Mouse (Mus musculus) retina, embryonic 14.5 days (tissue): ENCODE measurements at regions not wholly inside any gene's neighbourhood (a gene's known extent, or its start where the extent isn't known, plus 50 kb on each side); places are given as distances from the start of the nearest gene placed in this dataset.
A peak's percentile ranks its signal among the peaks of the same experiment; 100 is the strongest.

ENCODE experiments used
- DNase-seq: peaks from one replicate; pipeline ENCODE4 v3.0.0-alpha.2; 2015; ENCODE audit warnings: low spot score

- no peak for DNase-seq
Observed at GRCm38 (mm10) chr16:77399846-77400275, 202.0 kb downstream of the Gm11146 start.

DNA sequence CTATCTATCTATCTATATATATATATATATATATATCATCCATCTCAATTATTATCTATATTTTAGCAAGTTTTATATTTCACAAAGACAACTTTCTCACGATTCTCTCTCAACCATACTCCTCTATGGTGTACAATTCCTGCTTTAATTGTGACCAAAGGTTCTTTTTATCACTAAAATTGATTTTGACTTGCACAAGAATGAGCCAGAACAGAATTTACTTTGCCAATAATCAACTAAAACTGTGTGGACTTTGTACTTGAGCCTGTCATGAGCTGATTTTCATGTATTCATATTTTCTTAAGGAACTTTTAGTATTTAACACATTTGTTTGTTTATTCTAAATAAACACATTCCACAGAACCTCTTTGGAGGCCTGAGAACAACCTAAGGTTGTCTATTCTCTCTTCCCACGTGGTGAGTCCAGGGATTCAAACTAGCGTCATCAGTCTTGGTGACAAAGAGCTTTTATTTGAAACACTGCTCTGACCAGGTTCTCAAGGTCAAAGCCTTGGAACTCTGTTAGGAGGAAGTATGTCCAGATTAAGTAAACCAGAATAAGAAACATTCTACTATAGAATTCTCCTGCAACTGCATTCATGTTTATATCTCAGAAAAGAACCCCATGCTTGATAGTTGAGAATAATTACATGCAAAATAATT, 207.7 kb downstream of the Gm11146 start:
- no peak for DNase-seq

DNA sequence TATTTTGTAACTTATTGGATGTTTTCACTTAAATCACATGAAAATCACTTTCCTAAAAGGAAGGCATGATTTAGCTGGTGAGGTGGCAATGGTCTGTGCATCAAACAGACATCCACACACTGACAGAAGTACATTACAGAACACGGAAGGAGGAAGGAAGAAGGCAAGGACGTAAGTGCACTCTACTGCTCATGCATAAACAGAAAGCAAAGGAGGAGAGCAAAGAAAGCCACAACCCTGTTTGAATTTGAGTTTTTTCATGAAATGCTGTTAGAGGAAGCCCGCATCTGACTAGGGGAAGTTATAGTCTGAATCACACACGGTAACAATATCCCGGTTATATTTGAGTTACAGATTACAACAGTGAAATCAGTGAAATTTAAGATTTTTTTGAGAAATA, 208.4 kb downstream of the Gm11146 start:
- DNase-seq: no peak

GRCm38 (mm10) chr16:77392205-77392604, 209.7 kb downstream of the Gm11146 start:
- no peak for DNase-seq

DNA sequence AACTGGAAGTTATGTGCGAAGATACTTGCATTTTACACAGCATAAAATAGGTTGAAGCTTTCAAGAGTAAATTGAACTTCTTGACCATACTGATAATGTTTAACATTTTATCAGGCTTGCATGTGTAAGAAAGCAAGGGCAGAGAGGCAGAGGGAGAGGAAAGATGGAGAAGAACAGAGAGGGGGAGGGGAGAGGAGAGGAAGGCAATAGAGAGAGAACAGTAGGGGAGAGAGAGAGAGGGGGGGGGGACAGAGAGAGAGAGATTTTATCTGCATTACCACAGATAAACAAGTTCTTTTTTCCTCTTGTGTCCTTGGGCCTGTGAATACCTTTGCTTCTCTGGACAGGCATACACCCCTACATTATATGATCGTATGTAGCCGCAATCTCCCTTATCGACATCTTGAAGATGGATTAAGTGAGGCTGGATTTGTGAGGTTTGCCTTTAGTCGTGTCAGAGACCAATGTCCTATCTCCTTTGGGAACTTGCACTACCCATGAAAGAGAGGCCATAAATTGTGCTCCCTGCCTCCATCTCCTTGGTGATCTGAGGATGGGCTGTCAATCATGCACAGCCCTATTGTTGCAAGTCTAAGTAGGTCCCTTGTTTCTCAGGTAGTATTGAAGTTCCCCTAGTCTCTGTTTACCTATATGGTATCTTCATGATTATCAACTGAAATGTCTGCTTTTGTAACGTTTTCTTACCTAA, 217.7 kb downstream of the Gm11146 start:
- no peak for DNase-seq

- no peak for DNase-seq
Observed at GRCm38 (mm10) chr16:77382790-77383189, 219.1 kb downstream of the Gm11146 start.

- no peak for DNase-seq
Observed at GRCm38 (mm10) chr16:77372768-77373167, 229.1 kb downstream of the Gm11146 start.

DNA sequence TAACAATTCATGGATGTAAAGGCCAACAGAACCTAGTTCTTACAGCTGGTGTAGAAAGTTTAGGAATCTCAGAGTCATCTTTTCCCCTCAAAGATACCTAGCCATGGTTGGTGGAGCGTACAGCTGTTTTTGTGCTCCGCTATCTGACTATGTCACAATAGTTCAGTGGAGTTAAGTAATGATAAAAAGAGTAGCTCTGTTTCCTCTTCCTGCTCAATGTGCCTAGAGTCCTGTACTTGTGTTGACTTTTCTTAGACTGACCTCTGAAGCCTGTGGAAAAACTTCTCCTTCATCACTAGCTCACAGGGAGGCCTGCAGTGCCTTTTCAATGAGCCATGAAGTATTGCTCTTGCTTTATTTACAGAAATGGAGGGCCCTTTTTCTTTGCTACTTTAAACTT, 232.1 kb downstream of the Gm11146 start:
- no peak for DNase-seq

DNA sequence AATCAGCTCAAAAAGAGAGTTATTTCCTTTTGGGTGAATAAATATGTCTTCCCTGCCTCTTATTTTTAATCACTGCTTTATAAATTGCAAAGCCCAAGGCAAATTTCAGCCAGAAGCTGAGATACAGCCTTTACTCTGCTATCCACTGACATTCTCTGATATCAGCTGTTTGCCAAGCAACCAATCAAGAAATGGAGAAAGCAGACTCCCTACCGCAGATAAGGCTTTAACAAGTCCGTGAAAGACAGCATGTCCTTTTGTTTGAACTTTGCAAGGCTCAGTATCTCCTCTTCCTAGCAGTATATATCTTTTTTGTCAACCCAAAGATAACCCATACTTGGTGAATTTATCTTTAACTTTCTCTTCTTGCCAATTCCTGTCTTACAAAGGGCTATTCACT, 236.6 kb downstream of the Gm11146 start:
- no peak for DNase-seq

DNA sequence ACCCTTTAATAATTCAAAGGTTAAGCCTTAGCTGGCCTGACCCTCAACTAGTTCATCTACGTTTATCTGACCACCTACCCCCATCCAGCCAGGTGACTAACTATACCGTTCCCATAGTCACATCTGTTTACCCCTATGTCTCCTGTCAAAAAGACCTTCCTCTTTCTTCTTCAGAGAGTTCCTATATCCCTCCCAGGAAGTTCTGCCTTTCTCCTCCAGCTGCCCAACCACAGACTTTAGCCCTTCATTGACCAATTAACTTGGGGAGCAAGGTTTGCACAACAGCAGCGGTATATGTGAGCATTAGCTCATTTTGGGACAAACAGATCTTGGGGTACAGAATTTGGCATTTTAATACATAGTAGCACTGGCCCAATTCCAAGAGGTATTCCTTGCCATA, 237.5 kb downstream of the Gm11146 start:
- no peak for DNase-seq

- no peak for DNase-seq
Observed at GRCm38 (mm10) chr16:77359190-77359589, 242.7 kb downstream of the Gm11146 start.

DNA sequence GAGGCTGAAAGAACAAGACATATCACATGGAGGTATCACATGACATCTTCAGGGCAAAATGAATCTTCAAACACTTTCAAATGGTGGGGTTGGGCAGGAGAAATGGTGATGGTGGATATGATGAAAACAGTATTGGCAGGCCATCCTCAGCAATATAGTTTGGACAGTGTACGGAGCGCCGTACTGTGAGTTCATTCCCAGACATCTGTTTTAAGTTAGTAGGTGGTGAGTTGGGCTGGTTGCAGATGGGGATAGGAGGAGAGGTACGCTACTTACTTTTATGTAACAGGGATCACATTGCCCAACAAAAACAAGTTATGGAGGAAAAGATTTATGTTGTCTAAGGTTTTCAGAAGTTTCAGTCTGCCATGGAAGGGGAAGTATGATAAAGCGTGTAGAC, 246.6 kb downstream of the Gm11146 start:
- no peak for DNase-seq

DNA sequence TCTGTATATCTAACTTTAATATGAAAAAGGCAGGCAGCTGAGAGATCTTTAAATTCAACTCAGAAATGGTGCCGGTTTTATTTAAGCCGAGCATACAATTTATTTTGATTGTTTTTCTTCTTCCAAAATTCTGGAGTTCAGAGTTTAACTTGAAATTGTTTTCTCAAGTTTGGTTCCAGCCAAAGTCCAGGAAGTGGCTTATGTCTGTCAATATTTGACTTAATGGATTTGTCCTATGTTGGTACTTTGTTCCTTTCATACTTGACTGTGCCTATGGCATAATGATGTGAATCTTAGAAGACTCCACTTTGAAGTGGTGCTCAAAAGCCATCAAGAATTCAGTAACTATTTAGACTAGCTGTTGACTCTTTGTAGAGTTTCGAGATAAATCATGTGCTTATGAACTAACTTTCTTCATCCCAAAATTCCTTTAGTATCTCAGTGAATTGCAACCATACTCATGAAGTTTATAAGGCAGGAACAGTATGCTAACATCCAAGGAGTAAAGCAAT, 247.6 kb downstream of the Gm11146 start:
- DNase-seq: no peak

DNA sequence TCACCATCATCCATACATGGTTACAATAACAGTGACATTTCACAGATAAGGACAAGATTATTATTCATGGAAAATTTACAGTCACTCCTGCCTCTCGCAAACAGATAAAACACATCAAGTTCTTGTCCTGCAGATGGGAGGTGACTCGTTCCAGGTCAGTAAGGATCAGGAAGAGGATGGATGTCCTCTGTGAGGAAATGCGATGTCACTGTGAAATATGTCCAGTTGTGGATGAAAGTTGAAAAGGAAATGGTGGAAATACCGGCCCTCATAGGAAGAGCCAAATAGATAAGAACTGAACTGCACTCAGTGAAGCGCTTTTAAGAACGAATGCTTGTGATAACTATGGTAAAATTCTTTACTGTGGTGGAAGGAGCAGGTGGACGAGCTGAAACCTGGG, 255.8 kb downstream of the Gm11146 start:
- DNase-seq: no peak

DNA sequence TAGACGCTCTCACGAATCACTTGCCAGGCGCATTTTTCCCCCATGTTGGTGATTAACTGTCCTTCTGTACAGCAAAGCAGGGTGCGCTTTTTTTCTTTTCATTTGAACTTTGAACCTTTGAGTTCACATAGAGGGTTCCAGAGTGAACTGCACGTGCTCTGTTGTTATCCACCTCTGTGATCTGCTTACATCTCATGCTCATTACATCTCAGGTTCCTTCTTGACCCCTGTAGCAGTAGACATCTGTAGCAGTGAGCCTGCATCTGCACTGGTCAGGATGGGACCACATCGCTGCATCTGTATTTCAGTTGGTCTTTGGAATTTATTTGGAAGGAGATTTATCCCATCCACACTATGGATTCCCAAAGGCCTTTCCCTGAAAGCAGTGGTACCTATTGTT, 269.6 kb downstream of the Gm11146 start:
- DNase-seq: no peak

DNA sequence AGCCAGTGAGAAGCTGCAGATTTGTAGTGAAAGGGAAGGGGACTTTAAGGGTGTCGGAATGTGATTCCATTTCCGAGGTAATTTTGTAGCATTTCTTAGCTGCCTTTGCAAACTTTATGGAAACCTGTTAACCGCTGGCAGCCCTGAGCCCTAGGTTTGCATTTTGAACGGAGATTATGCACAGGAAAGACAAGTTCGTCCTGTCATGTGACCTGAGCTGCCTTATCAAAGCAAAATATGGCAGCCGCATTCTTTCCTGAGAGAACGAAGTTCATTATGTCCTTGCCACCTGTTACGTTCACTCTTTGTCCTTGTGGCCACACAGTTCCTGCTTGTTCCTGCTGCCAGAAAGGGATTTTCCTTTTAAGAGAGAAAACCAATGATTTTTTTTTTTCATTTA, 270.9 kb downstream of the Gm11146 start:
- peak; percentile 60 for DNase-seq

DNA sequence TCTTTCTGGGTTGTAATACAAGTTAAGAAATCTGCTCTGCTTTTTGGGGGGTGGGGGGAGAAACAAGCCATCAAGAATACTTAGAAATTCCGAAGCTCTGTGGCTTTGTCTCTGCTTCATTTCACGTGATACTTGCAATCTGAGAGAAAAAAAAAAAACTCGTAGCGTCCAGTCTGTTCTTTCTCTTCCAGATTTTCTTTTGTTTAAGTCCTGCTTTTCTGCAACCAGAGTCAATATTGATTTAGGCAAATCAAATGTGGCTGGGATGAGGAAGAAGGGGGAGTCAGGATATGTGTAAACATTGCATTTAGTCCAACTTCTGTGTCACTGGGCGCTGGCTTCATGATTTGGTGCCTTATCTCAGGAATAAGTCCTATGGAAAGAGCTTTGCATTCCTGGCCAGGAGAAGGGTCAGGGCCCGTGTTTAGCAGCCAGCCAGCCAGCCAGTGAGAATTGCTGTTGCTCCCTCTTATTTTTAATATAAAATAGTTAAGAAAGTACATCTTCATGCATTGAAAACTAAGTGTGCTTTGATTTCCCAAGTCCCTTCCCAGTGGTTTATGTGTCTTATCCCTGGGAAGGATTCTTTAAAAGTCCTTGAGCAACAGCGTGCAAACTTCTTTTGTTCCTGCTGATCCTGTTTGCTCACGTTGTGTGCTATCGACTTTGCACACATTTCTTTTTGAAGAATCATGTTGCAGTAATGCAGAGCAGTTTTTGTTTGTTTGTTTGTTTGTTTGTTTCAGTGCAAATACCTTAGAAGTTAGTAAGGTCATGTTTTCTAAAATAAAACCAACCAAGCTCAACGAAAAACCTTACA, 272.0 kb downstream of the Gm11146 start:
- peak; percentile 39 for DNase-seq

DNA sequence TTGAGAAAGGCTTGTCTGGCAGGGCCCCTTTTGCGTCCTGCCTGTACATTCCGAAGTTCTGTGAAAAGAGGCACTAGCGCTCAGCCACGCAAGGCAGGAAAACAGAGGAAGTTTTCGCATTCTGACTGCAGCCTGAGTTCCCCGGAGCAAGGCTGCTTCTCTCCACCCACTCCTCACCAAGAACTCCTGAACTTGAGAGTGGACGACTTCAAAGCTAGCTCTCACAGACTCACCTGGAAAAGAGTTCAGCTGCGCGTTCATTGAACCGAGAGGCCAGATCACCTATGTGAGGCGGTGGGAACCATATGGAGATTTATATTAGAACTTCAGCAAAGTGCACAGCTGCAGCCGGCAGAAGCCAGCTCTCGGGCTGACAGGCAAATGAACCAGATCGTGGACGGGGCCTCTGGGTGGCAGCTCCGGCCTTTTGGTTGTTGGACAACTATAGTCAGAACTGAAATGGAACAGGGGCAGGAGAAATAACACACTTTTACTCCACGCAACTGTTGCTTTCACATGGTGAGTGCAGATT, 272.7 kb downstream of the Gm11146 start:
- DNase-seq: peak; percentile 61

- DNase-seq: no peak
Observed at GRCm38 (mm10) chr16:77328628-77329159, 273.2 kb downstream of the Gm11146 start.

GRCm38 (mm10) chr16:77328049-77328448, 273.8 kb downstream of the Gm11146 start:
- DNase-seq: peak; percentile 16

DNA sequence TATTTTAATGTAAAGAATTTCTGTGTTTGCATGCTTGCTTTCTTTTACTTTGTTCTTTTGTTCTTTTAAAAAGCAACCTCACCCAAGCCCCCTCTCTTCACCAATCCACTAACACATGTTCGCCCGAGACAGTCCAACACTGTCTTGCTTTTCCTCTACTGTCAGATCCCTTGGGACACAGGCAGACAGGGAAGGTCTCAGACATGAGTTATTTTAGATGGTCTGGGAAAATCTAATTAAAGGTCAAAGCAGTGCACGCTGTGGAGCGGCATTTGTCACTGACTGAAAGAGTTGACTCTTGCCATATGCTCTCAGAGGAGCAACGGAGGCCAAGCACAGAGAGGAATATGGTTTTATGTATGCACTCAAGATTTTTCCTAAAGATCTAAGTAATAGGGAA, 279.6 kb downstream of the Gm11146 start:
- DNase-seq: no peak

DNA sequence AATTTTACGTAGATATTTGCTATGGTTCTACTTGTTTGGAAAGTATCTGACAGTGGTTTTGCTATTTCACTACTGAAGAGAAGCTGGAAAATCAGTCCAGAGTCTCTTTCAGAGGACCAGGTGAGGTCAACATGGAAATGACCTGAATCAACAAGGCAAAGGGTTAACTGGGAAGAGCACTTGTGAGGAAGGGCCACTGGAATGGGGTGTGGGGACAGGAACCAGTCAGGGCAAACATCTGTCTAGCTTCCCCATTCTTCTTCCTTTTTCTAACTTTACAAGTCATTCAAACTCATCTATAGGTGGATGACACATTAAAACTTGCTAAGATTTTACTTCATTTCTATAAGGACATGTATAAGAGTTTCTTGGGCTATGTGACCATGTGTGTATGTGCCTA, 283.7 kb downstream of the Gm11146 start:
- DNase-seq: no peak
